Mouse (Mus musculus): ENCODE results near the gene Pelo. TPM values are rescaled to one million over a fixed set of nuclear protein-coding genes. Genes with fewer than 3 reads are reported as not detected.

The Pelo gene
- polyA plus RNA-seq, 3 experiments from 2014 or later, result 2.0 to 2.5 (median 2.5) TPM

Other genes with a start within 250 kb of the Pelo start
- gene Itga2, start 158.1 kb downstream of the Pelo start, polyA plus RNA-seq (2017; shearing (Covaris generic)), result 1 to 10 TPM; 2.1 to 8.5 (median 3.8) TPM
- 1 to 10 TPM in 1 of 3 experiments, under 1 TPM in 1, not detected in 1; 0.95 to 1.1 TPM for gene Gm49395, start 11.7 kb upstream of the Pelo start, polyA plus RNA-seq (2017; shearing (Covaris generic))
- gene Itga1, start 11.8 kb upstream of the Pelo start, polyA plus RNA-seq (2017; shearing (Covaris generic)), result under 1 TPM; 0.42 to 0.97 (median 0.77) TPM

All from inflammation-experienced regulatory T-cells, adult 6 months (primary cell).